Mouse (Mus musculus) lung, embryonic 16.5 days (tissue): ENCODE results near the gene Bmpr2. TPM values are rescaled to one million over a fixed set of nuclear protein-coding genes. Genes with fewer than 3 reads are reported as not detected.

Experiments used
- ATAC-seq: fragments of 200-750 bp; cut with Nextera tagmentation; 2 replicates; pipeline ENCODE4 v1.8.0; 2017; ENCODE audit warnings: low read depth, mild to moderate bottlenecking, moderate library complexity
- H3K27ac ChIP-seq: fragments of 300-500 bp; sonication (generic); 2 replicates; pipeline ENCODE4 v1.5.1; 2014; ENCODE audit warnings: mild to moderate bottlenecking, control low read depth, low read length
- H3K27me3 ChIP-seq: fragments of 300-500 bp; sonication (generic); 2 replicates; pipeline ENCODE4 v1.6.1; 2014; ENCODE audit warnings: low read depth, low read length, mixed read lengths; ENCODE audit not compliant: control insufficient read depth, insufficient read depth
- H3K36me3 ChIP-seq: fragments of 300-500 bp; sonication (generic); 2 replicates; pipeline ENCODE4 v1.6.1; 2014; ENCODE audit warnings: low read length; ENCODE audit not compliant: control insufficient read depth, insufficient read depth
- H3K4me1 ChIP-seq: fragments of 300-500 bp; sonication (generic); replicated peaks from 2 replicates; pipeline ENCODE4 v1.6.1; 2014; ENCODE audit warnings: low read length, mixed read lengths; ENCODE audit not compliant: control insufficient read depth, insufficient read depth
- H3K4me2 ChIP-seq: fragments of 300-500 bp; sonication (generic); 2 replicates; pipeline ENCODE4 v1.6.1; 2014; ENCODE audit warnings: low read depth, low read length, control low read depth
- H3K4me3 ChIP-seq: fragments of 300-500 bp; sonication (generic); 2 replicates; pipeline ENCODE4 v1.5.1; 2014; ENCODE audit warnings: mild to moderate bottlenecking, low read length, control low read depth
- H3K9ac ChIP-seq: fragments of 300-500 bp; sonication (generic); 2 replicates; pipeline ENCODE4 v1.6.1; 2014; ENCODE audit warnings: low read length, control low read depth
- H3K9me3 ChIP-seq: fragments of 300-500 bp; sonication (generic); 2 replicates; pipeline ENCODE4 v1.6.1; 2016; ENCODE audit warnings: low read length; ENCODE audit not compliant: control insufficient read depth
- WGBS: fragments of 180-500 bp; shearing (Covaris S2); extraction: QIAGEN DNeasy Blood & Tissue Kit; methylation state at CpG from one replicate; pipeline ENCODE4 v1.1.7; 2014; 5-methylcytosine and 5-hydroxymethylcytosine counted together
- polyA plus RNA-seq: library from polyadenylated mRNA; unstranded; fragments of >200 nt; fragmentation: Nextera tagmentation; extraction: Ambion mirVana; gene quantifications from 2 replicates; pipeline ENCODE4 v1.2.1, GENCODE M21; 2015

Gene Bmpr2
- polyA plus RNA-seq, 1 experiment from 2014 or later = 9.4 TPM

GRCm38 (mm10) chr1:59883349-59884134, 120.3 kb downstream of the Bmpr2 start:
- Histone ChIP-seq H3K4me3 (no peak overlapping the region), H3K27me3 (no peaks in the 10 kb centered on the region), H3K9ac (no peak overlapping the region), H3K36me3 (peaks cover 8% of the 10 kb centered on the region), H3K4me1 (peaks cover 5% of the 10 kb centered on the region; the same call in 1 of the 2 replicates), H3K9me3 (no peaks in the 10 kb centered on the region), H3K27ac (no peak overlapping the region), H3K4me2 (no peak overlapping the region)
- WGBS = 32% methylated on average over 3 of the region's 3 CpGs
- peak; percentile 62 for ATAC-seq

- H3K4me3 ChIP-seq = no peak overlapping the region
Observed at GRCm38 (mm10) chr1:59886899-59887298, 123.7 kb downstream of the Bmpr2 start.

GRCm38 (mm10) chr1:59888018-59888417, 124.8 kb downstream of the Bmpr2 start:
- H3K4me1 ChIP-seq = no peaks in the 10 kb centered on the region
- H3K4me2 ChIP-seq = no peak overlapping the region
- H3K9ac ChIP-seq = no peak overlapping the region
- H3K9me3 ChIP-seq = no peaks in the 10 kb centered on the region
- no peak overlapping the region for H3K4me3 ChIP-seq
- H3K27ac ChIP-seq = no peak overlapping the region
- H3K27me3 ChIP-seq = no peaks in the 10 kb centered on the region
- H3K36me3 ChIP-seq = no peaks in the 10 kb centered on the region
- no peak for ATAC-seq

More at GRCm38 (mm10) chr1:59886899-59887298, 123.7 kb downstream of the Bmpr2 start:
- no peak overlapping the region for H3K9ac ChIP-seq
- H3K9me3 ChIP-seq = no peaks in the 10 kb centered on the region
- H3K4me2 ChIP-seq = no peak overlapping the region
- H3K27ac ChIP-seq = no peak overlapping the region
- H3K4me1 ChIP-seq = peaks cover 5% of the 10 kb centered on the region; the same call in 1 of the 2 replicates
- no peak for ATAC-seq
- H3K36me3 ChIP-seq = no peaks in the 10 kb centered on the region
- no peaks in the 10 kb centered on the region for H3K27me3 ChIP-seq
- 61% methylated on average over 4 of the region's 4 CpGs for WGBS

- H3K27ac ChIP-seq = no peak overlapping the region
- 69% methylated on average over 4 of the region's 4 CpGs for WGBS
- ATAC-seq = no peak
Observed at GRCm38 (mm10) chr1:59891185-59891584, 128.0 kb downstream of the Bmpr2 start.

GRCm38 (mm10) chr1:59892777-59893176, 129.6 kb downstream of the Bmpr2 start:
- H3K4me3 ChIP-seq = no peak overlapping the region
- WGBS = 87% methylated on average over 8 of the region's 8 CpGs
- peaks cover 10% of the 10 kb centered on the region; the same call in 1 of the 2 replicates for H3K4me1 ChIP-seq

More at GRCm38 (mm10) chr1:59891185-59891584, 128.0 kb downstream of the Bmpr2 start:
- H3K4me3 ChIP-seq = no peak overlapping the region
- H3K4me1 ChIP-seq = peaks cover 10% of the 10 kb centered on the region; the same call in 1 of the 2 replicates
- H3K36me3 ChIP-seq = no peaks in the 10 kb centered on the region
- H3K9me3 ChIP-seq = no peaks in the 10 kb centered on the region
- no peak overlapping the region for H3K4me2 ChIP-seq
- H3K9ac ChIP-seq = no peak overlapping the region
- H3K27me3 ChIP-seq = no peaks in the 10 kb centered on the region

GRCm38 (mm10) chr1:59894025-59894424, 130.8 kb downstream of the Bmpr2 start:
- no peak overlapping the region for H3K4me2 ChIP-seq
- 56% methylated on average over 4 of the region's 4 CpGs for WGBS
- ATAC-seq = no peak

More at GRCm38 (mm10) chr1:59892777-59893176, 129.6 kb downstream of the Bmpr2 start:
- Histone ChIP-seq H3K27me3 (no peaks in the 10 kb centered on the region), H3K27ac (no peak overlapping the region), H3K9me3 (no peaks in the 10 kb centered on the region), H3K4me2 (no peak overlapping the region), H3K36me3 (no peaks in the 10 kb centered on the region), H3K9ac (no peak overlapping the region)
- no peak for ATAC-seq

GRCm38 (mm10) chr1:59895456-59895855, 132.3 kb downstream of the Bmpr2 start:
- no peak overlapping the region for H3K4me2 ChIP-seq
- H3K9ac ChIP-seq = no peak overlapping the region
- no peaks in the 10 kb centered on the region for H3K27me3 ChIP-seq
- peak overlapping the region; percentile 45 for H3K27ac ChIP-seq
- H3K4me3 ChIP-seq = no peak overlapping the region
- H3K36me3 ChIP-seq = no peaks in the 10 kb centered on the region
- 7% methylated on average over 4 of the region's 4 CpGs for WGBS
- H3K4me1 ChIP-seq = peaks cover 10% of the 10 kb centered on the region; the same call in 1 of the 2 replicates
- no peaks in the 10 kb centered on the region for H3K9me3 ChIP-seq
- ATAC-seq = peak; percentile 89

More at GRCm38 (mm10) chr1:59894025-59894424, 130.8 kb downstream of the Bmpr2 start:
- Histone ChIP-seq H3K27ac (no peak overlapping the region), H3K9me3 (no peaks in the 10 kb centered on the region), H3K36me3 (no peaks in the 10 kb centered on the region), H3K4me3 (no peak overlapping the region), H3K9ac (no peak overlapping the region), H3K27me3 (no peaks in the 10 kb centered on the region), H3K4me1 (peaks cover 10% of the 10 kb centered on the region; the same call in 1 of the 2 replicates)

- H3K27ac ChIP-seq = no peak overlapping the region
- H3K9ac ChIP-seq = no peak overlapping the region
- H3K4me1 ChIP-seq = peaks cover 10% of the 10 kb centered on the region; the same call in 1 of the 2 replicates
- H3K4me3 ChIP-seq = no peak overlapping the region
- no peak overlapping the region for H3K4me2 ChIP-seq
- no peak for ATAC-seq
- no peaks in the 10 kb centered on the region for H3K27me3 ChIP-seq
- no peaks in the 10 kb centered on the region for H3K9me3 ChIP-seq
- 60% methylated on average over 5 of the region's 5 CpGs for WGBS
- no peaks in the 10 kb centered on the region for H3K36me3 ChIP-seq
Observed at GRCm38 (mm10) chr1:59897147-59897798, 134.1 kb downstream of the Bmpr2 start.

GRCm38 (mm10) chr1:59899679-59900078, 136.5 kb downstream of the Bmpr2 start:
- no peaks in the 10 kb centered on the region for H3K9me3 ChIP-seq
- H3K36me3 ChIP-seq = no peaks in the 10 kb centered on the region
- H3K4me3 ChIP-seq = no peak overlapping the region
- no peaks in the 10 kb centered on the region for H3K27me3 ChIP-seq
- ATAC-seq = no peak
- H3K4me1 ChIP-seq = peaks cover 10% of the 10 kb centered on the region; the same call in 1 of the 2 replicates
- H3K4me2 ChIP-seq = no peak overlapping the region
- WGBS = 76% methylated on average over 2 of the region's 2 CpGs
- H3K27ac ChIP-seq = no peak overlapping the region
- no peak overlapping the region for H3K9ac ChIP-seq
